Mouse (Mus musculus): ENCODE results near the gene Srcap.
"Not testable (repeated sequence)": the region's sequence is repeated elsewhere in the genome, so short reads cannot be mapped to it uniquely, and the experiment has no call there.

Srcap gene

GRCm38 (mm10) chr7:127511808-127512230, at the start of gene Srcap:
Srcap (plus strand) TSS chr7:127511983.
- DNase-seq: peak; percentile 97 to 98

GRCm38 (mm10) chr7:127465191-127465590, 46.6 kb upstream of the Srcap start:
- no peak for DNase-seq

- DNase-seq: not testable (repeated sequence)
Measured at GRCm38 (mm10) chr7:127465670-127466069, 46.1 kb upstream of the Srcap start.

GRCm38 (mm10) chr7:127466606-127467005, 45.2 kb upstream of the Srcap start:
- DNase-seq: no peak

- DNase-seq: peak in 1 of 2 experiments; percentile 29
Measured at GRCm38 (mm10) chr7:127470011-127470715, 41.6 kb upstream of the Srcap start.

- peak; percentile 92 to 96 for DNase-seq
Measured at GRCm38 (mm10) chr7:127470743-127471645, 40.8 kb upstream of the Srcap start.

- DNase-seq: peak; percentile 66 to 70
Measured at GRCm38 (mm10) chr7:127471646-127472010, 40.2 kb upstream of the Srcap start.

GRCm38 (mm10) chr7:127472060-127472459, 39.7 kb upstream of the Srcap start:
- DNase-seq: no peak

GRCm38 (mm10) chr7:127473705-127474104, 38.1 kb upstream of the Srcap start:
- DNase-seq: no peak

- DNase-seq: no peak
Measured at GRCm38 (mm10) chr7:127474378-127475070, 37.3 kb upstream of the Srcap start.

GRCm38 (mm10) chr7:127475186-127475740, 36.5 kb upstream of the Srcap start:
- no peak for DNase-seq

- peak in 1 of 2 experiments; percentile 38 for DNase-seq
Measured at GRCm38 (mm10) chr7:127476336-127476735, 35.4 kb upstream of the Srcap start.

- no peak for DNase-seq
Measured at GRCm38 (mm10) chr7:127476855-127477254, 34.9 kb upstream of the Srcap start.

- DNase-seq: peak; percentile 99 to 100
Measured at GRCm38 (mm10) chr7:127477687-127478634, 33.8 kb upstream of the Srcap start.

GRCm38 (mm10) chr7:127478635-127479317, 33.0 kb upstream of the Srcap start, which contains the start of gene Fbrs:
Fbrs (plus strand) TSS chr7:127479199.
- DNase-seq: peak; percentile 96 to 99

- DNase-seq: peak in 1 of 2 experiments; percentile 35
Measured at GRCm38 (mm10) chr7:127479318-127480225, 32.2 kb upstream of the Srcap start.

GRCm38 (mm10) chr7:127480321-127480720, 31.5 kb upstream of the Srcap start:
- peak; percentile 41 to 44 for DNase-seq

- no peak for DNase-seq
Measured at GRCm38 (mm10) chr7:127485416-127485815, 26.4 kb upstream of the Srcap start.

GRCm38 (mm10) chr7:127488364-127488763, 23.4 kb upstream of the Srcap start:
- not testable (repeated sequence) for DNase-seq

GRCm38 (mm10) chr7:127489982-127490381, 21.8 kb upstream of the Srcap start:
- DNase-seq: no peak

Measured in lung, postnatal 4 days (tissue).